Mouse (Mus musculus) thymus, postnatal 4 days (tissue): ENCODE measurements at regions not wholly inside any gene's neighbourhood (a gene's known extent, or its start where the extent isn't known, plus 50 kb on each side); places are given as distances from the start of the nearest gene placed in this dataset.

Experiments
- DNase-seq: peaks from one replicate; pipeline ENCODE4 v3.0.0; 2021

DNA sequence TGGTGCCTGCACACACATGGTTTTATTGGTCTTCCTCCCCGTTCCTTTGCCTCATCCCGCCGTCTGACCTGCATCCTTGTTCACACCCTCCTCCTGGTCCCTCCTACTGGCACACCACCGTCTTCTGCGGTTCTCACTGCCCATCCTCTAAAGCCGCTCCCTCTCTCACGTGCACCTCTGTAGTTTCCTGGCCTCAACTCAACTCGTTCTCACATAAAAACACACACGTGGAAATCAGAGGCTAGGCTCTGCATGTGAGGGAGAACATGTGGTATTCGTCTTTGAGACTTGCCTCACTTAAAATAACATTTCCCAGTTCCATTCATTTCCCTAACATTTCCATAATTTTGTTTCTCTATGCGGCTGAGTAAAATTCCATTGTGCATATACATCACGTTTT lies 69.5 kb downstream of the Aldh8a1 start:
- no peak for DNase-seq

DNA sequence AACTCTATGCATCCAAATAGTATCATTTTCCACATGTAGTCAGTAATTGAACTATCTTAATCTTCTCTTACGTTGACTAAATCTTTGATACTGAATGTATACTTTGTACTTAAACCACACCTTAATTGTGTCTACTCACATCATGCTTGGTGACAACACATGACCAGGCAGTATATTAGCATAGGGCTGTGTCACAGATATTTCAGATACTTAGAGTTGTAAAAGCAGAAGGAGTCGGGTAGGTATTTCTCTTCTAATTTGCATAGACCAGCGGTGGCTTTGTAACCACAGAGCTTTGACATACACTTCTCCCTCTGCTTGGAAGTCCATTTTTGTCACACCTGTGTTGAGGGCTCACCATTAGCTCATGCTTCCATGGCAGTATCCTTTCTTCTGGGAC lies 71.0 kb downstream of the Aldh8a1 start:
- DNase-seq = no peak

GRCm38 (mm10) chr10:21448942-21449341 lies 71.9 kb downstream of the Aldh8a1 start:
- no peak for DNase-seq

GRCm38 (mm10) chr10:21452611-21453010 lies 75.5 kb downstream of the Aldh8a1 start:
- no peak for DNase-seq

DNA sequence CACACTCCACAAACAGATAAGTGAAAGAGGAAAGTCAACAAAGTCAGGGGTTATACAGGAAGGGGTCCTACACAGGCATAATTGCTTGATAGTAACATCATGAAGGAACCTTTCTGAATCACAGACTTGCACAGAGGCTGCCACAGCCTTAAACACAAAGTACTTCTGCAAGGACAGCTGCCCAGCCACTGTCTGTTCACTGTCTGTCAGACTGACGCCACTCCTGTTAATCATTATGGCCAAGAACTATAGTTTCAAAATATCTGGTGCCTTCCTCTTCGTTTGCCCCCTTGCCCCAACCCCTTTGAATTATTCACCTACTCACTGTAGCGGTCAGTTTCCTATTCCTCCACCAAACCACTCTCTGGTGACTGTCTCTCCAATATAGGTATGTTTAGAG lies 76.4 kb downstream of the Aldh8a1 start:
- no peak for DNase-seq

DNA sequence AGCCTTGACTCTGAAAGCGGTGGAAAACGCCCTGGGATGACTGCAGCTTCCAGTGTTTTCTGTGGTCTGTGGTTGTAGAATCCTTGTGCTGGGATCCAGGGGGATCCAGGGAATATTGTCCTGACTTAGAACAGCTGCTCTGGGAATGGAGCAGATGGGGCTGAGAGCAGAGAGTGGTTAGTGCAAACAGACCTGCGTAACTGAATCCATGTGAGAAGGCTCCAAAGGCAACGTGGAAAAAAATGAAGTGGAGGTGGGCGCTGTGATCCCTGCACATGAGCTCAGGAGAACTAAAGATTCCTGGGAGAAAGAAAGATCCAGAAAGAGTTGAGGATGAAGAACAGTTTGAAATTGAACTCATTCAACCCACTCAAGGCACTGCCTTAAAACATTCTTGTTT lies 77.1 kb downstream of the Aldh8a1 start:
- DNase-seq = no peak

- no peak for DNase-seq
These were observed 77.7 kb downstream of the Aldh8a1 start for GRCm38 (mm10) chr10:21454757-21455156.

DNA sequence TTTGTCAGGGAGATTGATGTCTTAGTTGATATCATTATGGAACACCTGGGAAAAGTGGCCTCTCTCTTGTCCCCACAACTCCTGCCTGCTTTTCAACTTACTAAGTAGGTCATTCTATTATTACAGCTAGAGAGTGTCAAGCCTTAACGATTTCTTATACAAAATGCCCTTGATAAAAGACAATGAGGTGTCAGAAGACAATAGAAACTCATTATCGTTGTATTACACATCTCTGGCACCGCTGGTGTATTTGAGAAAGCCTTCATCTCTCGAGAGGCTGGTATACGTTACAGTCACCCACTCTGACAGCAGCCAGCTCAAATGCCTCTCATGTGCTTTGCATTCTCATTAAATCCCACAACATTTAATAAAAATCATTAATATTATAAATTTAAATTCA lies 78.8 kb downstream of the Aldh8a1 start:
- DNase-seq = no peak

- no peak for DNase-seq
These were observed 79.3 kb downstream of the Aldh8a1 start for GRCm38 (mm10) chr10:21456359-21456758.

DNA sequence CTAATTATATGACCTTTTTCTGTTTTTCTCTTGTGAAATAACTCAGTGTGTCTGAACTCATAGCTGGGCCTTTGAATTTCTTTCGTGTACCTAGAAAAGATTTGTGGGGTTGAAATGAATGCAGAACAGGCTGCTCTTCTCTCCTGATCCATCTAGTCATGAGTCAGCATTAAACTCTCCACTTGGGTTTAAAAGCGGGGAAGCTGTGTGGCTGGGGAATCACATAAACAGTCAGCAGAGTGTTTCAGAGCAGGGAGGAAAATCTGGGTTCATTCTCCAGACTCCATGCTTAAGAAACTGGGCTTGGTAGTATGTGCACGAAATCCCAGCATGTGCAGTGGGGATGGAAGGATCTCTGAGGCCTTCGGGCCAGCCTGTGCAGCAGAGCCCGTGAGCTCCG lies 79.9 kb downstream of the Aldh8a1 start:
- no peak for DNase-seq

DNA sequence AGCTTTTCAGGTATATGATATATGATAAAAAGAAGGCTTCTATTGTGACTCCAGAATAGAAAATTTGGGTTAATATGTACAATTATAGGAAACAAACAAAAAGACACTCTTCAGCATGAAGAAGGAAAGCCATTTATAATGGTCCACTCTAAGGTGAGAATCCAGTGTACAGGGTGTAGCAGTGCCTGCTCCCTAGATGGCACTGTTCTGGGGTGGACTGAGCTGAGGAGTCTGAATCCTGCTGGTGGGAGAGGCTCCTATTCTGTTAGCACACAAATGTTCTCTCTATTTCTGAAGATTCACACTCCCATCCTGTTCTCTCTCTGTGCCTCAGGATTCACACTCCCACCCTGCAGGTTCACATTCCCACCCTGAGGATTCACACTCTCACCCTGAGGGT lies 81.5 kb downstream of the Aldh8a1 start:
- DNase-seq = no peak

- no peak for DNase-seq
These were observed 83.0 kb downstream of the Aldh8a1 start for GRCm38 (mm10) chr10:21460062-21460461.

- no peak for DNase-seq
These were observed 85.8 kb downstream of the Aldh8a1 start for GRCm38 (mm10) chr10:21462915-21463314.

GRCm38 (mm10) chr10:21465362-21465761 lies 88.3 kb downstream of the Aldh8a1 start:
- DNase-seq = peak; percentile 91

GRCm38 (mm10) chr10:21465806-21466377 lies 88.8 kb downstream of the Aldh8a1 start:
- no peak for DNase-seq

- no peak for DNase-seq
These were observed 90.5 kb downstream of the Aldh8a1 start for GRCm38 (mm10) chr10:21467425-21468085.

GRCm38 (mm10) chr10:21468421-21468820 lies 91.3 kb downstream of the Aldh8a1 start:
- DNase-seq = no peak

GRCm38 (mm10) chr10:21469961-21470360 lies 92.9 kb downstream of the Aldh8a1 start:
- DNase-seq = no peak

DNA sequence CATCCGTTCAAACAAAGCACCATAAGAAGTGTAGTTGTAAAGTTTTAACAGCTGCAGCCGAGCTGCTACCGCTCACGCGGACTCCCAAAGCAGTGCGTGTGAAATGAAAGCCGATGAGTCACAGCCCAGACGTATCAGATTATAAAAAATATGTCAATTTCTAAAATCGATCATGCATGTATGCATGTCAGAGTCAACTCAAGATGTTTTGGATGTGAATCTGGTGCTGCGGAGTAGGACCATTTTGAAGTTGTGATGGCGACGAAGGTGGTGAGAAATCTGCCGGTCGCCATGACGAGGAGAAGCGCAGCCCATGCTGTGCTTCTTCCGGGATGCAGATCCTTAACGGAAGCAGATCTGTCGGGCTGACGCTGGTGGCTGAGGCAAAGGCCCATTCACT lies 93.5 kb downstream of the Aldh8a1 start:
- no peak for DNase-seq

GRCm38 (mm10) chr10:21474242-21474641 lies 97.2 kb downstream of the Aldh8a1 start:
- no peak for DNase-seq

- DNase-seq = no peak
These were observed 100.9 kb downstream of the Aldh8a1 start for GRCm38 (mm10) chr10:21478004-21478403.

GRCm38 (mm10) chr10:21479403-21479802 lies 102.3 kb downstream of the Aldh8a1 start:
- no peak for DNase-seq

DNA sequence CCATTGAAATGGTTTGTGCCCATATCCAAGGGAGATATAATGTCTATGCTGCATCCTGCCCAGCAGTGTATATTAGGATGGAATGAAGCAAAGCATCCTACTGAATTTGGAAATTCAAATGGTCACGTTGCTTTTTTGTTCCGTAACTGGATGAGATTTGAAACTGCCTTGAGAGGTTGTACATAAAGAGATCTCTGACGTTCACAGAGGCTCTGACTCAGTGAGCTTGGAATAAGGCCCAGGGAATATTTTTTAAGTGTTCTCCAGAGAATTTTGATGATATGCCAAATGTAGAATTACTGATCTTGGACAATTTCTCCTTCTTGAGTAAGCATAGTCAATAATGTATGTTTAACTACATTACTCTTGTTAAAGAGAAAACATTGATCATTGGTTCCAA lies 104.2 kb downstream of the Aldh8a1 start:
- no peak for DNase-seq

- no peak for DNase-seq
These were observed 105.0 kb downstream of the Aldh8a1 start for GRCm38 (mm10) chr10:21482055-21482454.

DNA sequence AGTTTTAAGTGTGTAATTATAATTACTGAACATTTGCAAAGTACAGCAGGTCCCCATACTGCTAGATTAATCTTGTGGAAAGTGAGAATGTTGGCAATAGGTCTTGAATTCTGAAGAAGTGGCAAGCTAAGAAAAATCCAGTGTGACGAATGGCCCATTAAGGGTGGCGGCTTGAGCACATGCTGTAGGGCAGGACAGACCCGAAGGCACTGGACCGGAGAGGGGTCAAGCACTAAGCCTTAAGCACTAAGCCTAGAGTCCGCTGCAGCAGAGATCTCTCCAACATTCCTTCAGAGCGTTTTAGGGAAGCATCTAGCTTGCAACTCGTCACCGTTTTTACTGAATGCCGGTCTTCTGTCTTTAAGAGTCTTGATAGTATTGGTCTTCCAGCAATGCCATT lies 105.6 kb downstream of the Aldh8a1 start:
- no peak for DNase-seq
